Mouse (Mus musculus) lung, postnatal 0 days (tissue): ENCODE data around the gene Cwf19l1.

Source experiments
- CTCF ChIP-seq: IDR thresholded peaks from 2 replicates; pipeline ENCODE4 v1.5.1; 2016; ENCODE audit warnings: antibody characterized with exemption, mild to moderate bottlenecking
- EP300 ChIP-seq: IDR thresholded peaks from 2 replicates; pipeline ENCODE4 v1.6.1; 2016; ENCODE audit warnings: antibody characterized with exemption, mild to moderate bottlenecking, control low read depth

DNA sequence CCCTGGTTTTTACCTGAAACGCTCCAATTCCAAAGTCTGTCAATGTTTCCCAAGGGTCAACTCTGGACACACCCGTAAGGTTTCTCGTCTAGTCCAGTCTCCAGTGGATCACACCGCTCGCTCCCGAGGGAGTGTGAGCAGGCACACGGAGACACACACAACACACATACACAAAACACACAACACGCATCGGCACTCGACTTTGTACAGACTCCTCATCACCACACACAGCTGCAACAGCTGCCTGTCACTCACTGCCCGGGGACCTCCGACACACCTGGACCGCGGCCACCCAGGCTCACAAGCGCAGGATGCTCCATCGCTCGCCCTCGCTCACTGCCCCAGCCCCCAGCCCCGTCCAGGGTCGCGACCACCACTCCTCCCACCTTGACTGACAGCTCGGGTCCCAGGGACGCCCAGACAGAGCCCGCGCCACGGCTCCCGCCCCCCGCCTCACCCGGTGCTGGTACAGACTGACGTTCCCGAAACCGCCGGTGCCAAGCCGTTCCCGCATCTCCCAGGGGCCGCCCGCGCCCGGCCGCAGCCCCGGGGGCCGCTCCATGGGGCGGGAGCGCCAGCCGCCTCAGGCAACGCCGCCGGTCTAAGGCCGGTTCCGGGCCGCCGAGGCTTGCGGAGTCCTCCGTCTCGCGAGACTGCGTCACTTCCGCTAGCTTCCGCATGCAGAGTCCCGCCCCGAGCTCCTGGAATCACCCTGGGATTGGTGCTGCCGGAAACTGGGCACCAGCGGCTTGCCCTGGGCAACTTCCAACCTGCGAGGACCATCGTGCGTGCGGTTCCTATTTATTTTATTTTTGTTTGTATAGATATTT lies 28.6 kb downstream of the Cwf19l1 start, which contains the start of gene Chuk:
- TF ChIP-seq CTCF (no peak), EP300 (0 out of 2 replicates have a peak, but pooled peaks have one; percentile 48)
